In the genomic region with DNA sequence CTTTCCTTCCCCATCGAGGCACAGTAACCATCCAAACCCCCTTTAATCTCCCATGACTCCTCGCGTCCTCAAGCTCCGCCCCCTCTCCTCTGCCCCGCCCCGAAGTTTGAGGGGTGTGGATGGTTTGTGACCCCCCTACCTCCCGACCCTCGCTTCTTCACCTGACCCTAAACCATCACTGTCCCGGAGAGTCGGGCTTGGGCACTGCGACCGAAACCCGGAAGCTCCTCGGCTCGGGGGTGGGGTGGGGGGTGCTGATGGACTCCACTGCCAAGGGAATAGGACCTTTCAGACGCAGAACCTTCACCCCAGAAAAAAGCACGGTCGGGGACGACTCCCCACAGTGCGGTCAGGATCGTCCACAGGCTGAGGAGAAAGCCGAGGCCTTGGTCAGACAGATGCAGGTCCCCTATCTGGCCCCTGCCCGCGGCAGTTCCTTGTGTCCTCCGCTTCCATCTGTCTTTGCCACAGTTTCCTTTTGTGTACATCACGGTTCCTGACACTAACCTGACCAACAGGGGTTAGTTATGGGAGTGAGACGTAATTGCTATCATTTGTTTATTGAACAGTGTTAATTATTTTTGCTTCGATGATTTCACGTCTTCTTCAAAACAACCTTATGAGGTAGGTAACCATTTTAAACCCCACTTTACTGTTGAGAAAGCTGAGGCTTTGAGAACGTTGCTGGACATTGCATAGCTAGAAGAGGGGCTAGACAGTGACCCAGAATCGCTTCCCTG, we compare ENCODE assay signal across 2 mouse cellular contexts.
TF ChIP-seq lines count a peak whose summit lies in the region.

No protein-coding gene starts in this region.

TF ChIP-seq in CH12.LX, 34 proteins besides CTCF, POLR2A, EP300 and RAD21:
- TF ChIP-seq HCFC1 (IDR thresholded peaks at IDR 0.05; ENCODE audit: low read depth, low read length), result peak; percentile 8; the same call in 1 of the 2 replicates
- TF ChIP-seq RCOR1 (conservative IDR thresholded peaks at IDR 0.05; ENCODE audit: low read depth, low read length), result peak; percentile 11; the same call in 1 of the 2 replicates
- TF ChIP-seq USF2 (conservative IDR thresholded peaks at IDR 0.05; ENCODE audit: low read depth, low read length), result no peak

TF ChIP-seq in myocyte, 11 proteins besides CTCF, POLR2A, EP300 and RAD21:
- TF ChIP-seq USF1 (IDR thresholded peaks at IDR 0.05; ENCODE audit: low read depth) (no peak), POLR2AphosphoS2 (IDR thresholded peaks at IDR 0.05; ENCODE audit: insufficient read length, low read depth) (peak; percentile 17), MAX (IDR thresholded peaks at IDR 0.05; ENCODE audit: low read depth) (no peak)
